In the genomic region with DNA sequence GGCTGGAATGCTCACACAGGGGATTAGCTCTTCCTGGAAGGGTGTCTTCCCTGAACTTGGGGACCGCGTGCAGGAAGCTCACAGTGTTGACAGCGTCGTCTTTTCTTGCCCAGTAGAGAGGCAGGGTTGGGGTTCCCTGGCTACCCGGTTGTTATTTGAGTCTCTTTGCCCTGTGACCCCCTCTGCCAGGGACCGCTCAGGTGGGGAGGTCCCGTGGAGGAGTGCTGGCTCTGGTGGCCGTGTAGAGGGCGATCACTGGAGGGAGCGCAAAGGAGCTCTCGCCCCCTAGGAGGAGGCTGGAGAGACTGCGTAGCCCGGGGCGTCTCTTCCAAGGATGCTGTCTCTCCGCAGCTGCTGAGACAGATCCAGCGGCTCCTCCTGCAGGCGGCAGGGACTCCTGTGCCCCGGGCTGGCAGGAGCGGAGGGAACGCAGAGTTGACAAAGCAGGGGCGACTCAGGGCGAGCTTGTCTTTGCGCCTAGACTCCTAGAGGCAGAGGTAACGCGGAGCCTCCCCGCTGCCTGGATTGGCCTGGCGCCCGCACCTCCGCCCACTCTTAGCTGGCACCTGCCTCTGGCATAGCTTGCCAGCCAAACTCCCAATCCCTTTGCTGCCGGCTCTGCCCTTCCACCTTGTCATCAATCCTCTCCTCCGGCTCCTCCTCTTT, we compare ENCODE assay signal across 8 mouse cellular contexts. TPM values are rescaled to one million over a fixed set of nuclear protein-coding genes. Genes with fewer than 3 reads are reported as not detected.
DNase-seq lines count a peak whose midpoint lies in the region; ATAC-seq lines count a peak whose summit lies in the region.

A gene (minus strand): TSS at position 499 of the 666 bp plus-strand sequence.

- peak within 1 kb of the TSS; percentile 47 for H3K4me3 ChIP-seq in forebrain, embryonic 16.5 days (replicated peaks; ENCODE audit: low read length)
- peak within 1 kb of the TSS; percentile 59 for H3K4me3 ChIP-seq in liver, embryonic 16.5 days (ENCODE audit: low read depth, low read length)
- peak within 1 kb of the TSS; percentile 37 for H3K4me3 ChIP-seq in neural tube, embryonic 12.5 days

- no peak within 1 kb of the TSS for H3K27ac ChIP-seq in forebrain, embryonic 16.5 days (ENCODE audit: low read length)
- H3K27ac ChIP-seq in liver, embryonic 16.5 days (ENCODE audit: low read length), result peak within 1 kb of the TSS; percentile 87
- H3K27ac ChIP-seq in neural tube, embryonic 12.5 days, result no peak within 1 kb of the TSS

- no peaks in the 10 kb centered on the region for H3K36me3 ChIP-seq in forebrain, embryonic 16.5 days (ENCODE audit: control insufficient read depth, insufficient read depth)
- no peaks in the 10 kb centered on the region for H3K36me3 ChIP-seq in liver, embryonic 16.5 days (ENCODE audit: control insufficient read depth, insufficient read depth)
- H3K36me3 ChIP-seq in neural tube, embryonic 12.5 days, result no peaks in the 10 kb centered on the region

- intact Hi-C loops in heart, postnatal 36 days (cut with DNase I), result loop anchor here (2.0 to 5.0 kb wide), 2 partner anchors 51 to 140 kb away; no protein-coding TSS in a partner anchor

- peak within 1 kb of the TSS; percentile 95 for H3K4me2 ChIP-seq in forebrain, embryonic 16.5 days (ENCODE audit: low read length)
- peak within 1 kb of the TSS; percentile 52 for H3K4me2 ChIP-seq in liver, embryonic 16.5 days (ENCODE audit: low read depth, low read length)
- H3K4me2 ChIP-seq in neural tube, embryonic 12.5 days (replicated peaks), result peak within 1 kb of the TSS; percentile 97

- peaks cover 31% of the 10 kb centered on the region for H3K4me1 ChIP-seq in forebrain, embryonic 16.5 days (replicated peaks; ENCODE audit: control insufficient read depth, insufficient read depth, low read length)
- H3K4me1 ChIP-seq in liver, embryonic 16.5 days (ENCODE audit: control insufficient read depth, low read depth, low read length), result no peaks in the 10 kb centered on the region; the same call in 1 of the 2 replicates
- peaks cover 15% of the 10 kb centered on the region for H3K4me1 ChIP-seq in neural tube, embryonic 12.5 days

- peak; percentile 63 for ATAC-seq in forebrain, embryonic 16.5 days
- peak; percentile 5; the same call in 1 of the 2 replicates for ATAC-seq in liver, embryonic 16.5 days (ENCODE audit: low read depth)
- peak; percentile 65 for ATAC-seq in neural tube, embryonic 12.5 days (ENCODE audit: low FRiP score, low read depth)

- H3K27me3 ChIP-seq in forebrain, embryonic 16.5 days (replicated peaks; ENCODE audit: control insufficient read depth, insufficient read depth, low read length), result peaks cover 4% of the 10 kb centered on the region; the same call in 1 of the 2 replicates
- peaks cover 25% of the 10 kb centered on the region for H3K27me3 ChIP-seq in liver, embryonic 16.5 days (ENCODE audit: control insufficient read depth, insufficient read depth, low read depth, low read length)
- H3K27me3 ChIP-seq in neural tube, embryonic 12.5 days (replicated peaks), result peaks cover 20% of the 10 kb centered on the region

- DNase-seq in NIH3T3 (ENCODE audit: low read depth), result peak; percentile 79
- DNase-seq in cerebellum, adult 11 months, result peak; percentile 24
- peak; percentile 73 to 82 for DNase-seq in heart, postnatal 36 days
- DNase-seq in large intestine, adult 2 months (ENCODE audit: low read depth, low spot score), result no peak
- DNase-seq in urinary bladder, postnatal 4 days (ENCODE audit: low spot score in 2 of 2), result peak; percentile 30 to 62

- H3K9ac ChIP-seq in forebrain, embryonic 16.5 days (replicated peaks; ENCODE audit: low read depth, low read length), result peak within 1 kb of the TSS; percentile 58
- peak within 1 kb of the TSS; percentile 62 for H3K9ac ChIP-seq in liver, embryonic 16.5 days (ENCODE audit: low read depth, low read length)
- H3K9ac ChIP-seq in neural tube, embryonic 12.5 days, result peak within 1 kb of the TSS; percentile 41

- H3K9me3 ChIP-seq in forebrain, embryonic 16.5 days (ENCODE audit: control insufficient read depth, low read length), result no peaks in the 10 kb centered on the region
- no peaks in the 10 kb centered on the region for H3K9me3 ChIP-seq in liver, embryonic 16.5 days (replicated peaks; ENCODE audit: control insufficient read depth, low read length)
- no peaks in the 10 kb centered on the region for H3K9me3 ChIP-seq in neural tube, embryonic 12.5 days

- WGBS in forebrain, embryonic 16.5 days, result under 1% methylated on average over 31 of the region's 31 CpGs
- 1% methylated on average over 31 of the region's 31 CpGs for WGBS in large intestine, adult 2 months
- 3% methylated on average over 30 of the region's 31 CpGs for WGBS in liver, embryonic 16.5 days (ENCODE audit: insufficient replicate concordance)
- WGBS in neural tube, embryonic 12.5 days, result under 1% methylated on average over 31 of the region's 31 CpGs

RNA-seq across cellular contexts. Expression of the gene that starts here (rescaled TPM):
- 1.9 and 3.5 TPM in 2 replicates for polyA plus RNA-seq in forebrain, embryonic 16.5 days (2015; fragmentation: Nextera tagmentation; extraction: Ambion mirVana)
- total RNA-seq in heart, postnatal 36 days (2021), result 1 to 10 TPM; 4.6 to 5.8 TPM
- 16.3 and 22.0 TPM in 2 replicates for polyA plus RNA-seq in large intestine, adult 2 months (2012; rRNA removed)
- polyA plus RNA-seq in liver, embryonic 16.5 days (2015; fragmentation: Nextera tagmentation; extraction: Ambion mirVana), result 7.7 and 10.3 TPM in 2 replicates
- polyA plus RNA-seq in neural tube, embryonic 12.5 days (2016; fragmentation: Nextera tagmentation; extraction: Ambion mirVana), result 1.8 and 2.6 TPM in 2 replicates

Comparison
In these comparisons a context has a peak if more than half of its experiments do, and no peak if none do; other contexts are left out.
1. ATAC-seq: peak in every context shown above with its lines; median percentile 65 in neural tube, embryonic 12.5 days; 63 in forebrain, embryonic 16.5 days; 5 in liver, embryonic 16.5 days.